Mouse (Mus musculus): Measurements from ENCODE around the gene Gm10959. TPM values are rescaled to one million over a fixed set of nuclear protein-coding genes. Genes with fewer than 3 reads are reported as not detected.
"Not testable (repeated sequence)": the region's sequence is repeated elsewhere in the genome, so short reads cannot be mapped to it uniquely, and the experiment has no call there.

Gm10959 gene
- polyA plus RNA-seq (2014; fragmentation: Nextera tagmentation; extraction: Ambion mirVana) = not detected in 2 replicates

DNA sequence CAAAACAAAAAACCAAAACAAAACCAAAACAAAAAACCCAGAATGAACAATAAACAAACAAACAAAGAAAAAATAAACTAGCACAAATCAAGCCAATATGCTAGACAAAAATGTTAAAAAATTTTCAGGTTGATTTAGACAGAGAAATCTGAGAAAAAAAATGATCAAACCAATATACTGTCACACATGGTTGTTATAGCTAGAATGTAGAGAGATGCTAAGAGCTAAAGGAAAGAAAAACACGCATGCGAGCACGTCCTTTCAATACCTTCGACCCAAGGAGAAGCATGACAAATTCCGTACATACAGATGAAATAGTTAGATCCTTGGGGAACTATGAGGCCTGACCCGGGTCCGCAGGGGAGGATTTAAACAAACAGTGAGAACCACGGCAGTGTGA is at the start of gene Gm10959:
TSS of gene Gm10959 (minus strand) at position 101 of the 400 bp plus-strand sequence.
- Histone ChIP-seq H3K9ac (ENCODE audit: low read length) (no peak within 1 kb of the TSS), H3K36me3 (ENCODE audit: control insufficient read depth, insufficient read depth, low read length) (no peaks in the 10 kb centered on the region), H3K4me3 (ENCODE audit: low read depth, low read length) (no peak within 1 kb of the TSS), H3K27me3 (replicated peaks; ENCODE audit: control insufficient read depth, insufficient read depth, low read length) (no peaks in the 10 kb centered on the region), H3K4me1 (ENCODE audit: control insufficient read depth, insufficient read depth, low read length) (no peaks in the 10 kb centered on the region), H3K27ac (ENCODE audit: low read depth, low read length) (no peak within 1 kb of the TSS), H3K4me2 (ENCODE audit: low read length) (no peak within 1 kb of the TSS), H3K9me3 (replicated peaks; ENCODE audit: control insufficient read depth, low read length) (no peaks in the 10 kb centered on the region)
- WGBS = 87% methylated on average over 8 of the region's 8 CpGs
- no peak for ATAC-seq
- no peak for DNase-seq (ENCODE audit: low spot score)

- H3K27ac ChIP-seq (ENCODE audit: low read depth, low read length) = no peak overlapping the region
- DNase-seq (ENCODE audit: low spot score) (no peak), ATAC-seq (no peak)
- no peaks in the 10 kb centered on the region for H3K4me1 ChIP-seq (ENCODE audit: control insufficient read depth, insufficient read depth, low read length)
- H3K27me3 ChIP-seq (replicated peaks; ENCODE audit: control insufficient read depth, insufficient read depth, low read length) = no peaks in the 10 kb centered on the region
- H3K9ac ChIP-seq (ENCODE audit: low read length) = no peak overlapping the region
- H3K4me3 ChIP-seq (ENCODE audit: low read depth, low read length) = no peak overlapping the region
- H3K4me2 ChIP-seq (ENCODE audit: low read length) = no peak overlapping the region
- WGBS = 88% methylated on average over 9 of the region's 9 CpGs
- H3K9me3 ChIP-seq (replicated peaks; ENCODE audit: control insufficient read depth, low read length) = no peaks in the 10 kb centered on the region
- peaks cover 7% of the 10 kb centered on the region; the same call in 1 of the 2 replicates for H3K36me3 ChIP-seq (ENCODE audit: control insufficient read depth, insufficient read depth, low read length)
Observed at GRCm38 (mm10) chr3:122968391-122968790, 49.2 kb upstream of the Gm10959 start.

GRCm38 (mm10) chr3:122964301-122964700 is 45.1 kb upstream of the Gm10959 start:
- no peak for DNase-seq (ENCODE audit: low spot score)
- Histone ChIP-seq H3K27me3 (replicated peaks; ENCODE audit: control insufficient read depth, insufficient read depth, low read length) (no peaks in the 10 kb centered on the region), H3K9ac (ENCODE audit: low read length) (no peak overlapping the region), H3K4me3 (ENCODE audit: low read depth, low read length) (no peak overlapping the region), H3K4me1 (ENCODE audit: control insufficient read depth, insufficient read depth, low read length) (no peaks in the 10 kb centered on the region), H3K4me2 (ENCODE audit: low read length) (no peak overlapping the region), H3K36me3 (ENCODE audit: control insufficient read depth, insufficient read depth, low read length) (peaks cover 7% of the 10 kb centered on the region; the same call in 1 of the 2 replicates), H3K9me3 (replicated peaks; ENCODE audit: control insufficient read depth, low read length) (no peaks in the 10 kb centered on the region), H3K27ac (ENCODE audit: low read depth, low read length) (no peak overlapping the region)
- 90% methylated on average over 5 of the region's 5 CpGs for WGBS
- ATAC-seq = no peak

DNA sequence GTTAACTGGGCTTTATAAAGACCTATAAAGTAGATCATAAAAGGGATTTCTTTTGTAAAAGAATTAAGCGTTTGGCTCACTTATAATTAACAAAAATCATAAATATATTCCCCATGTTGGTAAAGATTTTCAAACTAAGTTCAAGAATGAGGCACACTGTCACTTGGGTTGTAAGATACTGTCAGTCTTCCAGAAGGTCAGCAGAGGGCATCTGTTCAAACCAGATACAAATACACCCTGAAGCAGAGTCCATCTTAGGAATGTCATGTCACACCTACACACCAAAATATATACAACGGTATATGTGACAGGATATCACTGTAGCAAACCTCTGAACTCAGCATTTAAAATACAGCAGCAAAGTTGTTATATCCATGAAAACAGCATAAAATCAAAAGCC is 31.0 kb upstream of the Gm10959 start:
- no peak overlapping the region for H3K4me2 ChIP-seq (ENCODE audit: low read length)
- no peaks in the 10 kb centered on the region for H3K9me3 ChIP-seq (replicated peaks; ENCODE audit: control insufficient read depth, low read length)
- no peak overlapping the region for H3K9ac ChIP-seq (ENCODE audit: low read length)
- no peak overlapping the region for H3K4me3 ChIP-seq (ENCODE audit: low read depth, low read length)
- no peaks in the 10 kb centered on the region for H3K4me1 ChIP-seq (ENCODE audit: control insufficient read depth, insufficient read depth, low read length)
- no peak overlapping the region for H3K27ac ChIP-seq (ENCODE audit: low read depth, low read length)
- H3K36me3 ChIP-seq (ENCODE audit: control insufficient read depth, insufficient read depth, low read length) = peaks cover 18% of the 10 kb centered on the region
- no peak for ATAC-seq
- DNase-seq (ENCODE audit: low spot score) = no peak
- WGBS = 95% methylated on average over 2 of the region's 2 CpGs
- no peaks in the 10 kb centered on the region for H3K27me3 ChIP-seq (replicated peaks; ENCODE audit: control insufficient read depth, insufficient read depth, low read length)

GRCm38 (mm10) chr3:122943387-122943890 is 24.3 kb upstream of the Gm10959 start:
- DNase-seq (ENCODE audit: low spot score) (no peak), ATAC-seq (no peak)
- Histone ChIP-seq H3K27me3 (replicated peaks; ENCODE audit: control insufficient read depth, insufficient read depth, low read length) (no peaks in the 10 kb centered on the region), H3K27ac (ENCODE audit: low read depth, low read length) (no peak overlapping the region), H3K9ac (ENCODE audit: low read length) (no peak overlapping the region), H3K4me1 (ENCODE audit: control insufficient read depth, insufficient read depth, low read length) (no peaks in the 10 kb centered on the region), H3K9me3 (replicated peaks; ENCODE audit: control insufficient read depth, low read length) (no peaks in the 10 kb centered on the region), H3K36me3 (ENCODE audit: control insufficient read depth, insufficient read depth, low read length) (no peaks in the 10 kb centered on the region), H3K4me3 (ENCODE audit: low read depth, low read length) (no peak overlapping the region), H3K4me2 (ENCODE audit: low read length) (no peak overlapping the region)
- WGBS = 84% methylated on average over 6 of the region's 6 CpGs

- H3K9ac ChIP-seq (ENCODE audit: low read length) = no peak overlapping the region
- H3K4me1 ChIP-seq (ENCODE audit: control insufficient read depth, insufficient read depth, low read length) = no peaks in the 10 kb centered on the region
- WGBS = 83% methylated on average over 2 of the region's 2 CpGs
- no peaks in the 10 kb centered on the region for H3K9me3 ChIP-seq (replicated peaks; ENCODE audit: control insufficient read depth, low read length)
- H3K4me2 ChIP-seq (ENCODE audit: low read length) = no peak overlapping the region
- no peak for ATAC-seq
- no peaks in the 10 kb centered on the region for H3K27me3 ChIP-seq (replicated peaks; ENCODE audit: control insufficient read depth, insufficient read depth, low read length)
- H3K36me3 ChIP-seq (ENCODE audit: control insufficient read depth, insufficient read depth, low read length) = 0 out of 2 replicates have a peak, but pooled peaks cover 1% of the 10 kb centered on the region
- peak; percentile 80 for DNase-seq (ENCODE audit: low spot score)
- no peak overlapping the region for H3K4me3 ChIP-seq (ENCODE audit: low read depth, low read length)
- H3K27ac ChIP-seq (ENCODE audit: low read depth, low read length) = no peak overlapping the region
Observed at GRCm38 (mm10) chr3:122939215-122939614, 20.1 kb upstream of the Gm10959 start.

GRCm38 (mm10) chr3:122937176-122937575 is 18.0 kb upstream of the Gm10959 start:
- ATAC-seq = not testable (repeated sequence)
- 61% methylated on average over 13 of the region's 13 CpGs for WGBS

GRCm38 (mm10) chr3:122932466-122932865 is 13.3 kb upstream of the Gm10959 start:
- DNase-seq (ENCODE audit: low spot score) (no peak), ATAC-seq (no peak)
- Histone ChIP-seq H3K27me3 (replicated peaks; ENCODE audit: control insufficient read depth, insufficient read depth, low read length) (no peaks in the 10 kb centered on the region), H3K9me3 (replicated peaks; ENCODE audit: control insufficient read depth, low read length) (no peaks in the 10 kb centered on the region), H3K36me3 (ENCODE audit: control insufficient read depth, insufficient read depth, low read length) (0 out of 2 replicates have a peak, but pooled peaks cover 4% of the 10 kb centered on the region), H3K4me2 (ENCODE audit: low read length) (no peak overlapping the region), H3K4me3 (ENCODE audit: low read depth, low read length) (no peak overlapping the region), H3K27ac (ENCODE audit: low read depth, low read length) (no peak overlapping the region), H3K4me1 (ENCODE audit: control insufficient read depth, insufficient read depth, low read length) (no peaks in the 10 kb centered on the region), H3K9ac (ENCODE audit: low read length) (no peak overlapping the region)
- WGBS = 85% methylated on average over 1 of the region's 1 CpGs

More at GRCm38 (mm10) chr3:122937176-122937575, 18.0 kb upstream of the Gm10959 start:
- not testable (repeated sequence) for H3K4me3 ChIP-seq (ENCODE audit: low read depth, low read length); H3K27ac ChIP-seq (ENCODE audit: low read depth, low read length); H3K4me2 ChIP-seq (ENCODE audit: low read length); H3K9me3 ChIP-seq (replicated peaks; ENCODE audit: control insufficient read depth, low read length); H3K9ac ChIP-seq (ENCODE audit: low read length); DNase-seq (ENCODE audit: low spot score); H3K4me1 ChIP-seq (ENCODE audit: control insufficient read depth, insufficient read depth, low read length); H3K36me3 ChIP-seq (ENCODE audit: control insufficient read depth, insufficient read depth, low read length); H3K27me3 ChIP-seq (replicated peaks; ENCODE audit: control insufficient read depth, insufficient read depth, low read length)

DNA sequence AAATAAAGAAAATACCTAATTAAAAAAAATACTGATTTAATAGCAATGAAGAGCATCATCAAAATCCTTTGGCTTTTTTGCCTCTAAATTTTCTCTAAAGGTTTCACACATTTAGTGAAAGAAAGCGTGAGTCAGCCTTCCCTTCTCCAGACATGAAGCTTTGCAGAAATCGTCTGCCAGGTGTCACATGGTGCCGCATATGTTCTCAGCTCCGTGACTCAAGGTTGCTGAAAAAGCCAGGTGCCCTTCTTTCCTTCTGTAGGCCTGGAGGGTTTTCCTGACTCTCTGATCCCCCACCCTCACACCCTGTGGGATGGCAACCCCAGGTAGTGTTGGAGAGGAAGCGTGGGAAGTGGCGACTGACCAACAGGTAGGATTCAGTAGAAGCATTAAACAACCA is 10.6 kb upstream of the Gm10959 start:
- WGBS = 92% methylated on average over 6 of the region's 6 CpGs
- Histone ChIP-seq H3K4me3 (ENCODE audit: low read depth, low read length) (no peak overlapping the region), H3K27me3 (replicated peaks; ENCODE audit: control insufficient read depth, insufficient read depth, low read length) (no peaks in the 10 kb centered on the region), H3K9ac (ENCODE audit: low read length) (no peak overlapping the region), H3K4me1 (ENCODE audit: control insufficient read depth, insufficient read depth, low read length) (0 out of 2 replicates have a peak, but pooled peaks cover 4% of the 10 kb centered on the region), H3K36me3 (ENCODE audit: control insufficient read depth, insufficient read depth, low read length) (peaks cover 8% of the 10 kb centered on the region; the same call in 1 of the 2 replicates), H3K4me2 (ENCODE audit: low read length) (no peak overlapping the region), H3K9me3 (replicated peaks; ENCODE audit: control insufficient read depth, low read length) (no peaks in the 10 kb centered on the region), H3K27ac (ENCODE audit: low read depth, low read length) (no peak overlapping the region)
- ATAC-seq = no peak
- no peak for DNase-seq (ENCODE audit: low spot score)

Data from forebrain, embryonic 14.5 days (tissue).